Mouse (Mus musculus) MEL (cell line): ENCODE measurements around the gene Lgr5. TPM values are rescaled to one million over a fixed set of nuclear protein-coding genes. Genes with fewer than 3 reads are reported as not detected.

ENCODE experiments used
- DNase-seq: peaks from one replicate; pipeline ENCODE4 v3.0.0; 2011; ENCODE audit warnings: low read depth, low spot score
- H3K27ac ChIP-seq: 2 replicates; pipeline ENCODE4 v1.5.1; 2012; ENCODE audit warnings: low read depth, mild to moderate bottlenecking, control low read depth, low read length, moderate library complexity; ENCODE audit not compliant: control insufficient read depth
- H3K27me3 ChIP-seq, 2 experiments: fragments of 150-350 bp in 1 of 2; sonication (generic) in 1 of 2; 2 replicates each; pipeline ENCODE4 v1.6.1; 2012; ENCODE audit warnings: low read length in 2 of 2, mild to moderate bottlenecking in 2 of 2, improper control_type of control experiment in 1 of 2, moderate library complexity in 1 of 2; ENCODE audit not compliant: insufficient read depth in 2 of 2, control insufficient read depth in 1 of 2
- H3K36me3 ChIP-seq, 2 experiments: 2 replicates each; pipeline ENCODE4 v1.6.1; 2012 to 2014; ENCODE audit warnings: low read length in 2 of 2, improper control_type of control experiment in 1 of 2, inconsistent platforms in 1 of 2, mild to moderate bottlenecking in 1 of 2; ENCODE audit not compliant: insufficient read depth in 2 of 2, control insufficient read depth in 1 of 2
- H3K4me1 ChIP-seq, 2 experiments: fragments of 150-350 bp in 1 of 2; sonication (generic) in 1 of 2; 2 replicates each; pipeline ENCODE4 v1.6.1; 2012; ENCODE audit warnings: low read length in 2 of 2, improper control_type of control experiment in 1 of 2, mild to moderate bottlenecking in 1 of 2; ENCODE audit not compliant: insufficient read depth in 2 of 2, control insufficient read depth in 1 of 2
- H3K4me3 ChIP-seq, 2 experiments: fragments of 150-350 bp in 1 of 2; sonication (generic) in 1 of 2; 2 replicates each; pipeline ENCODE4 v1.5.1; 2012; ENCODE audit warnings: low read depth in 2 of 2, low read length in 2 of 2, mild to moderate bottlenecking in 2 of 2, moderate library complexity in 2 of 2, control low read depth in 1 of 2, improper control_type of control experiment in 1 of 2; ENCODE audit not compliant: control insufficient read depth in 1 of 2, insufficient read depth in 1 of 2
- H3K79me2 ChIP-seq: 2 replicates; pipeline ENCODE4 v1.6.1; 2012; ENCODE audit warnings: mild to moderate bottlenecking, low read length, moderate library complexity; ENCODE audit not compliant: control insufficient read depth, poor library complexity, insufficient read depth
- H3K9ac ChIP-seq: 2 replicates; pipeline ENCODE4 v1.6.1; 2012; ENCODE audit warnings: low read depth, mild to moderate bottlenecking, control low read depth, low read length, moderate library complexity; ENCODE audit not compliant: control insufficient read depth, poor library complexity, severe bottlenecking
- H3K9me3 ChIP-seq: fragments of 150-350 bp; sonication (generic); replicated peaks from 2 replicates; pipeline ENCODE4 v1.6.1; 2012; ENCODE audit warnings: mild to moderate bottlenecking, low read length, improper control_type of control experiment, moderate library complexity; ENCODE audit not compliant: insufficient read depth
- BHLHE40 ChIP-seq: IDR thresholded peaks from 2 replicates; pipeline ENCODE4 v1.6.1; 2012; ENCODE audit warnings: low read depth, mild to moderate bottlenecking, inconsistent platforms, low read length, improper control_type of control experiment, borderline replicate concordance
- CHD1 ChIP-seq: IDR thresholded peaks from 2 replicates; pipeline ENCODE4 v1.6.1; 2012; ENCODE audit warnings: low read depth, mild to moderate bottlenecking, inconsistent platforms, low read length, improper control_type of control experiment
- CHD2 ChIP-seq: IDR thresholded peaks from 2 replicates; pipeline ENCODE4 v1.6.1; 2011; ENCODE audit warnings: low read length, improper control_type of control experiment
- E2F4 ChIP-seq: IDR thresholded peaks from 2 replicates; pipeline ENCODE4 v1.6.1; 2011; ENCODE audit warnings: low read depth, low read length, improper control_type of control experiment, borderline replicate concordance
- ELF1 ChIP-seq: IDR thresholded peaks from 2 replicates; pipeline ENCODE4 v1.6.1; 2014; ENCODE audit warnings: low read depth, mild to moderate bottlenecking, inconsistent platforms, low read length, improper control_type of control experiment, moderate library complexity
- EP300 ChIP-seq, 2 experiments: IDR thresholded peaks; 2 replicates each; pipeline ENCODE4 v1.6.1; 2011; ENCODE audit warnings: improper control_type of control experiment in 2 of 2, low read length in 2 of 2, low read depth in 1 of 2, mild to moderate bottlenecking in 1 of 2
- ETS1 ChIP-seq: IDR thresholded peaks from 2 replicates; pipeline ENCODE4 v1.6.1; 2012; ENCODE audit warnings: low read depth, mild to moderate bottlenecking, inconsistent platforms, low read length, improper control_type of control experiment, moderate library complexity
- HCFC1 ChIP-seq: IDR thresholded peaks from 2 replicates; pipeline ENCODE4 v1.6.1; 2012; ENCODE audit warnings: low read depth, mild to moderate bottlenecking, inconsistent platforms, low read length, improper control_type of control experiment, moderate library complexity
- JUND ChIP-seq: IDR thresholded peaks from 2 replicates; pipeline ENCODE4 v1.6.1; 2011; ENCODE audit warnings: low read depth, mild to moderate bottlenecking, improper control_type of control experiment, low read length
- MAFK ChIP-seq: IDR thresholded peaks from 2 replicates; pipeline ENCODE4 v1.6.1; 2011; ENCODE audit warnings: low read depth, mild to moderate bottlenecking, low read length, improper control_type of control experiment, borderline replicate concordance
- MAX ChIP-seq: IDR thresholded peaks from 2 replicates; pipeline ENCODE4 v1.6.1; 2011; ENCODE audit warnings: low read length, improper control_type of control experiment
- MAZ ChIP-seq: IDR thresholded peaks from 2 replicates; pipeline ENCODE4 v1.6.1; 2012; ENCODE audit warnings: low read depth, mild to moderate bottlenecking, inconsistent platforms, low read length, improper control_type of control experiment
- MEF2A ChIP-seq: IDR thresholded peaks from 2 replicates; pipeline ENCODE4 v1.6.1; 2014; ENCODE audit warnings: low read depth, mild to moderate bottlenecking, inconsistent platforms, low read length, improper control_type of control experiment; ENCODE audit not compliant: poor library complexity, insufficient replicate concordance, severe bottlenecking; ENCODE audit errors: extremely low read depth
- MXI1 ChIP-seq: IDR thresholded peaks from 2 replicates; pipeline ENCODE4 v1.6.1; 2011; ENCODE audit warnings: mild to moderate bottlenecking, low read depth, low read length, improper control_type of control experiment
- MYB ChIP-seq: IDR thresholded peaks from 2 replicates; pipeline ENCODE4 v1.6.1; 2011; ENCODE audit warnings: mild to moderate bottlenecking, low read depth, low read length, improper control_type of control experiment
- POLR2AphosphoS2 ChIP-seq: IDR thresholded peaks from 2 replicates; pipeline ENCODE4 v1.6.1; 2011; ENCODE audit warnings: low read length, improper control_type of control experiment
- POLR2AphosphoS5 ChIP-seq: IDR thresholded peaks from 2 replicates; pipeline ENCODE4 v1.6.1; 2012; ENCODE audit warnings: low read depth, borderline replicate concordance, mild to moderate bottlenecking, inconsistent platforms, low read length, moderate library complexity, mixed read lengths
- RCOR1 ChIP-seq: IDR thresholded peaks from 2 replicates; pipeline ENCODE4 v1.6.1; 2012; ENCODE audit warnings: low read depth, mild to moderate bottlenecking, inconsistent platforms, low read length, improper control_type of control experiment
- SIN3A ChIP-seq: IDR thresholded peaks from 2 replicates; pipeline ENCODE4 v1.6.1; 2012; ENCODE audit warnings: low read length, improper control_type of control experiment, inconsistent platforms
- SMC3 ChIP-seq: IDR thresholded peaks from 2 replicates; pipeline ENCODE4 v1.6.1; 2011; ENCODE audit warnings: low read depth, low read length, improper control_type of control experiment
- TCF12 ChIP-seq: IDR thresholded peaks from 2 replicates; pipeline ENCODE4 v1.6.1; 2014; ENCODE audit warnings: low read depth, mild to moderate bottlenecking, inconsistent platforms, low read length, improper control_type of control experiment, moderate library complexity
- USF1 ChIP-seq: IDR thresholded peaks from 2 replicates; pipeline ENCODE4 v1.6.1; 2014; ENCODE audit warnings: low read depth, mild to moderate bottlenecking, inconsistent platforms, low read length, improper control_type of control experiment, moderate library complexity
- USF2 ChIP-seq, 2 experiments: IDR thresholded peaks; 2 replicates each; pipeline ENCODE4 v1.6.1; 2011 to 2012; ENCODE audit warnings: improper control_type of control experiment in 2 of 2, low read length in 2 of 2, borderline replicate concordance in 1 of 2, inconsistent platforms in 1 of 2, low read depth in 1 of 2, mild to moderate bottlenecking in 1 of 2; ENCODE audit not compliant: insufficient read depth in 1 of 2
- ZNF384 ChIP-seq: IDR thresholded peaks from 2 replicates; pipeline ENCODE4 v1.6.1; 2012; ENCODE audit warnings: low read depth, mild to moderate bottlenecking, inconsistent platforms, low read length, improper control_type of control experiment
- polyA plus RNA-seq, 2 experiments: library from polyadenylated mRNA; stranded (reverse) in 1 of 2; unstranded in 1 of 2; fragments of >175 nt in 1 of 2; fragments of >200 nt in 1 of 2; gene quantifications; 2 replicates each; pipeline versions ENCODE4 v1.2.1 to v1.2.4; 2012; ENCODE audit warnings: low replicate concordance in 2 of 2, low read depth in 1 of 2; ENCODE audit not compliant: insufficient read length in 2 of 2, insufficient read depth in 1 of 2, missing spikeins in 1 of 2
- total RNA-seq: library from RNA; depleted of rRNA; stranded (reverse); fragments of 300-350 nt; gene quantifications from 2 replicates; pipeline ENCODE4 v1.2.3, GENCODE M21; 2012

Lgr5 gene
- total and polyA plus RNA-seq, 3 experiments: not detected

DNA sequence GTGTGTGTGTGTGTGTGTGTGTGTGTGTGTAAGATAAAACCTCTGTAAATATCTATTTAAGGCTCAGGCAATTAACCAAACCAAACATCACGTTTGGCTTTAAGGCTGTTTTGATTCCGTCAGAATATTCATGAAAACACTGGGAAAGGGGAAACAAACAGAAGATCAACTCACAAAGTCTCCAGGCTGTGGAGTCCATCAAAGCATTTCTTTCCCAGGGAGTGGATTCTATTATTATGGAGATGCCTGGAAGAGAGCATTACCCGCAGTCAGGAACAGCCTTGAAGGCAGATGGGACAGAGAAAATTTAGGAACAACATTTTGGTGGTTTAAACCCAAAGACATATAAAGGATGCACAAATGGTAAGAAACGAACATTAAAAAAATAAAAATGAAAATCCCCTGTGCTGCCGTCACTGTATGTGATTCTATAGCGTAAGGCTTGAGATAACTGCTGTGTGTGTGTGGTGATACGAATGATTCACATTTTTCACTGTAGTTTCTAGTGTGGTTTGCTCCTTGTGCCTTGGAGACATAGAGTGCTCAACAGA is 112.5 kb downstream of the Lgr5 start:
- Histone ChIP-seq H3K4me3 (no peak overlapping the region), H3K9me3 (no peaks in the 10 kb centered on the region), H3K4me1 (no peaks in the 10 kb centered on the region), H3K9ac (no peak overlapping the region), H3K27me3 (no peaks in the 10 kb centered on the region), H3K79me2 (no peaks in the 10 kb centered on the region), H3K27ac (no peak overlapping the region), H3K36me3 (no peaks in the 10 kb centered on the region)
- DNase-seq: no peak
- TF ChIP-seq RCOR1 (no peak), USF2 (IDR thresholded peaks at IDR 0.05; ENCODE audit: borderline replicate concordance in 1 of 2, insufficient read depth in 1 of 2, low read depth in 1 of 2, low read length in 2 of 2) (no peak), ETS1 (no peak), E2F4 (no peak), MXI1 (no peak), SMC3 (no peak), MAFK (no peak), EP300 (IDR thresholded peaks at IDR 0.05; ENCODE audit: low read depth in 1 of 2, low read length in 2 of 2) (no peak), MAX (no peak), HCFC1 (no peak), MYB (no peak), MEF2A (no peak), CHD2 (no peak), ELF1 (no peak)

DNA sequence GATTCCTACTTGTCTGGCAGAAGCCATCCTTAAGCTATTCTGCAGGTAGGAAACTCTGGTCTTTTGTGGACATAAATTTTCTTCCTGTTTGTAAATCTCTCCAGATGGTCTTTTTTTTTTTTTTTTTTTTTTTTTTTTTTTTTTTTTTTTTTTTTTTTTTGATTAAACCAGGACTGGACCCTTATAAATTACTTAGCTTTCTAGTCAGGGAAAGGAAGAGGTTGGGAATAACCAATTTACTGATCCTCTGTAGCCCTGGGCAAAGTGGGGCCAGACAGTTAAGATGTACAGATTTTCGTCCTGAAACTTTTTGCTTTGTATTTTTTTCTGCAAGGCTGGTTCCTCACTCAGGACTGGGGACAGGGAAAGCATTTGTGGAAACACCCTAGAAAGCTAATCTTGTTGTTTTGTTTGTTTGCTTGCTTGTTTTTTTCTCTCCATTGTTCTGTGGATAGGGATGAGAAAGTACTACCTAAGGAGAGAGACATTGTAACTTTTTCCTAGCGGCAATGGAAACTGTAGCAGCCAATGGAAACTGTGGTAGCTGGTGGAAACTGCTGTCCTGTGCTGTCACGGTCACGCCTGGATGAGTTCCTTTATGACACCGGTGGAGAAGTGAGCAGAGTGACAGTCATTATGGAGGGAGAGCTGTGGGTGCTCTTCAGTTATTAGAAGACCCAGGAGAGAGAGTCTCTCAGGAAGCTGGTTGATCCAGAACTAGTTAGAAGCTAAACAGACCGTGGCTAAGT is 114.2 kb downstream of the Lgr5 start:
- DNase-seq: no peak
- Histone ChIP-seq H3K79me2 (no peaks in the 10 kb centered on the region), H3K27ac (no peak overlapping the region), H3K4me1 (no peaks in the 10 kb centered on the region), H3K4me3 (no peak overlapping the region), H3K9me3 (no peaks in the 10 kb centered on the region), H3K27me3 (no peaks in the 10 kb centered on the region), H3K36me3 (no peaks in the 10 kb centered on the region), H3K9ac (no peak overlapping the region)
- no peak for TF ChIP-seq MAX
- no peak for TF ChIP-seq BHLHE40
- no peak for TF ChIP-seq MYB
- no peak for TF ChIP-seq POLR2AphosphoS2
- no peak for TF ChIP-seq MAFK
- TF ChIP-seq CHD1: no peak
- no peak for TF ChIP-seq ETS1
- no peak for TF ChIP-seq JUND
- TF ChIP-seq SMC3: no peak
- no peak for TF ChIP-seq ZNF384
- no peak for TF ChIP-seq USF2 (IDR thresholded peaks at IDR 0.05; ENCODE audit: borderline replicate concordance in 1 of 2, insufficient read depth in 1 of 2, low read depth in 1 of 2, low read length in 2 of 2)
- no peak for TF ChIP-seq SIN3A
- no peak for TF ChIP-seq EP300 (IDR thresholded peaks at IDR 0.05; ENCODE audit: low read depth in 1 of 2, low read length in 2 of 2)
- TF ChIP-seq HCFC1: no peak
- TF ChIP-seq TCF12: no peak
- TF ChIP-seq E2F4: no peak
- no peak for TF ChIP-seq MEF2A
- TF ChIP-seq POLR2AphosphoS5: no peak
- TF ChIP-seq MAZ: no peak
- no peak for TF ChIP-seq USF1
